24 mouse cellular contexts compared by ENCODE assay signal in the genomic region with DNA sequence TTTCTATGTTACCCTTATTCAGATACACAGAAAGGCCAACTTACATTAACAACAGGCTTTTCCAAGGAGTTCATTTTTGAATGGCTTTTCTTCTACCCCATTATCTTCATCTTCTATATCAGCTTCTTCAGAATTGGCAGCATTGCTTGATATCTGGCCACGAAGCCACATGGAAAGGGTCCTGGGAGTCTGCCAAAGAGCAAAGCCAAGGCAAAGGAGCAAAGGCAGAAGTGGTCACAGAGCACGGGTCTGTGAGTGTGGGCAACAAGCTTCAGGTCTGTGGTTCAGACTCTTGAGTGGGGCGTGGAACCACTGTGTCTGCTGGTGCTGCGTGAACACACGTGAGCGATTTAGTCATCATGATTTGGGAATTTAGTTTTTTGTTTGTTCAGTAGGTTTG.
DNase-seq lines count a peak whose midpoint lies in the region; ATAC-seq and TF ChIP-seq lines count a peak whose summit lies in the region.
"Had no signal": no experiment of that assay in that cellular context is flagged by ENCODE, and none has a peak within 500 bp of the region (broad histone marks: within the 10 kb centered on the region; RNA-seq: fewer than 3 reads in every experiment).

No protein-coding gene starts in this region.

- no peak overlapping the region for H3K4me3 ChIP-seq in liver, embryonic 12.5 days
- no peak overlapping the region for H3K4me3 ChIP-seq in gastrocnemius, adult 2 months
- H3K4me3 ChIP-seq: forebrain, embryonic 13.5 days; heart, embryonic 15.5 days; hindbrain, embryonic 12.5 days; intestine, embryonic 15.5 days; left cerebral cortex, adult 2 months; midbrain, embryonic 12.5 days; neural tube, embryonic 13.5 days had no signal

- in situ Hi-C loops in Patski (cut with MboI; ENCODE audit: low pct_unique_long_range_greater_than_20kb): no loop called here

- CTCF ChIA-PET in Patski (lab: Charles Lee): interaction anchor here (0.9 kb wide), 1 partner anchor 25 kb away, joined by 3 read pairs; no protein-coding TSS in a partner anchor

- no peaks in the 10 kb centered on the region for H3K27me3 ChIP-seq in Patski
- no peaks in the 10 kb centered on the region for H3K27me3 ChIP-seq in liver, embryonic 12.5 days (replicated peaks)
- H3K27me3 ChIP-seq: forebrain, embryonic 13.5 days; heart, embryonic 15.5 days; hindbrain, embryonic 12.5 days; intestine, embryonic 15.5 days; midbrain, embryonic 12.5 days; neural tube, embryonic 13.5 days had no signal

- no peak for TF ChIP-seq CTCF in Patski (IDR thresholded peaks at IDR 0.05)
- no peak for TF ChIP-seq CTCF in gastrocnemius, adult 2 months (IDR thresholded peaks at IDR 0.05)

- no peak overlapping the region for H3K27ac ChIP-seq in liver, embryonic 12.5 days
- no peak overlapping the region for H3K27ac ChIP-seq in gastrocnemius, adult 2 months
- H3K27ac ChIP-seq: forebrain, embryonic 13.5 days; heart, embryonic 15.5 days; hindbrain, embryonic 12.5 days; intestine, embryonic 15.5 days; left cerebral cortex, adult 2 months; midbrain, embryonic 12.5 days; neural tube, embryonic 13.5 days had no signal

- DNase-seq in left cerebral cortex, postnatal 4 days: peak; percentile 75
- no peak for DNase-seq in left cerebral cortex, adult 9 months (ENCODE audit: low spot score in 2 of 2)
- peak; percentile 27 for DNase-seq in Patski (ENCODE audit: low read depth, low spot score)
- peak; percentile 65 for DNase-seq in cerebellum, adult 8-10 months
- DNase-seq in gastrocnemius, adult 2 months: no peak
- DNase-seq in testis, postnatal 14 days (ENCODE audit: low spot score): no peak
- DNase-seq: adrenal gland, postnatal 10 days; kidney, adult 9 months; kidney, postnatal 36 days; layer of hippocampus, adult 9-11 months; lung, embryonic 14.5 days; lung, postnatal 4 days; spleen, adult 18-20 months had no signal

- H3K9ac ChIP-seq in liver, embryonic 12.5 days: no peak overlapping the region
- H3K9ac ChIP-seq: forebrain, embryonic 13.5 days; heart, embryonic 15.5 days; hindbrain, embryonic 12.5 days; intestine, embryonic 15.5 days; lung, embryonic 14.5 days; midbrain, embryonic 12.5 days; neural tube, embryonic 13.5 days had no signal

- H3K36me3 ChIP-seq in liver, embryonic 12.5 days: peaks cover 61% of the 10 kb centered on the region

- peak; percentile 46 for ATAC-seq in Patski
- peak; percentile 50; the same call in 1 of the 2 replicates for ATAC-seq in common myeloid progenitor, adult 5-6 weeks (replicated peaks; ENCODE audit: low read depth, poor library complexity, severe bottlenecking)
- no peak for ATAC-seq in liver, embryonic 12.5 days
- ATAC-seq: activated CD4-positive, CD25-positive, alpha-beta regulatory T cell, adult 4 months; forebrain, embryonic 13.5 days; intestine, embryonic 15.5 days had no signal

- intact Hi-C loops in left cerebral cortex, postnatal 4 days (cut with DNase I): no loop called here
- intact Hi-C loops in gastrocnemius, adult 2 months (cut with DNase I): no loop called here

- peaks cover 11% of the 10 kb centered on the region for H3K4me1 ChIP-seq in liver, embryonic 12.5 days
- H3K4me1 ChIP-seq: forebrain, embryonic 13.5 days; heart, embryonic 15.5 days; intestine, embryonic 15.5 days; midbrain, embryonic 12.5 days had no signal

- POLR2A ChIA-PET in Patski (lab: Charles Lee): no interaction called here

- no peak overlapping the region for H3K4me2 ChIP-seq in liver, embryonic 12.5 days
- H3K4me2 ChIP-seq: forebrain, embryonic 13.5 days; heart, embryonic 15.5 days; hindbrain, embryonic 12.5 days; intestine, embryonic 15.5 days; liver, embryonic 11.5 days; lung, embryonic 14.5 days; midbrain, embryonic 12.5 days; neural tube, embryonic 13.5 days had no signal

- 83% methylated on average over 6 of the region's 6 CpGs for WGBS in liver, embryonic 12.5 days (ENCODE audit: insufficient replicate concordance)

- H3K9me3 ChIP-seq in liver, embryonic 12.5 days (replicated peaks): no peaks in the 10 kb centered on the region
- H3K9me3 ChIP-seq: forebrain, embryonic 13.5 days; heart, embryonic 15.5 days; hindbrain, embryonic 12.5 days; intestine, embryonic 15.5 days; midbrain, embryonic 12.5 days; neural tube, embryonic 13.5 days had no signal

Comparison
In these comparisons a context has a peak if more than half of its experiments do, and no peak if none do; other contexts are left out.
1. DNase-seq: peak in left cerebral cortex, postnatal 4 days (single experiment), Patski (single experiment) and cerebellum, adult 8-10 months (single experiment); none in left cerebral cortex, adult 9 months (0 of 2), gastrocnemius, adult 2 months (single experiment) and testis, postnatal 14 days (single experiment).